Mouse (Mus musculus) CH12.LX (cell line): Measurements from ENCODE around the gene Myt1l. TPM values are rescaled to one million over a fixed set of nuclear protein-coding genes. Genes with fewer than 3 reads are reported as not detected.

Experiments
- DNase-seq: peaks from one replicate; pipeline ENCODE4 v3.0.0-alpha.2; 2013; ENCODE audit errors: extremely low read depth
- H3K27ac ChIP-seq: 2 replicates; pipeline ENCODE4 v1.5.1; 2012; ENCODE audit warnings: low read depth, mild to moderate bottlenecking, control low read depth, moderate library complexity; ENCODE audit not compliant: insufficient read depth
- H3K27me3 ChIP-seq: replicated peaks from 2 replicates; pipeline ENCODE3; 2012; ENCODE audit warnings: inconsistent platforms
- H3K36me3 ChIP-seq, 2 experiments: replicated peaks in 1 of 2; 2 replicates each; pipeline versions ENCODE3 to v1.6.1; 2012; ENCODE audit warnings: inconsistent platforms in 1 of 2, low read length in 1 of 2, mild to moderate bottlenecking in 1 of 2, mixed read lengths in 1 of 2, moderate library complexity in 1 of 2; ENCODE audit not compliant: control insufficient read depth in 1 of 2, insufficient read depth in 1 of 2
- H3K4me1 ChIP-seq, 2 experiments: 2 replicates each; pipeline ENCODE4 v1.6.1; 2012; ENCODE audit warnings: inconsistent platforms in 1 of 2, moderate library complexity in 1 of 2; ENCODE audit not compliant: insufficient read depth in 2 of 2, control insufficient read depth in 1 of 2
- H3K4me2 ChIP-seq: 2 replicates; pipeline ENCODE4 v1.6.1; 2012; ENCODE audit warnings: low read depth, mild to moderate bottlenecking, control low read depth; ENCODE audit not compliant: poor library complexity, insufficient read depth, severe bottlenecking
- H3K4me3 ChIP-seq, 3 experiments: fragments of 150-350 bp in 1 of 3; sonication (generic) in 1 of 3; replicated peaks in 1 of 3; 2 replicates each; pipeline versions ENCODE3 to v1.5.1; 2011 to 2012; ENCODE audit warnings: low read depth in 2 of 3, low read length in 2 of 3, mild to moderate bottlenecking in 2 of 3, moderate library complexity in 2 of 3, control low read depth in 1 of 3, improper control_type of control experiment in 1 of 3, inconsistent platforms in 1 of 3, mixed read lengths in 1 of 3; ENCODE audit not compliant: poor library complexity in 1 of 3
- H3K79me2 ChIP-seq: replicated peaks from 2 replicates; pipeline ENCODE4 v1.6.1; 2012; ENCODE audit warnings: mild to moderate bottlenecking, moderate library complexity; ENCODE audit not compliant: control insufficient read depth, poor library complexity, insufficient read depth, severe bottlenecking; ENCODE audit errors: extremely low read depth
- H3K9ac ChIP-seq: 2 replicates; pipeline ENCODE4 v1.6.1; 2012; ENCODE audit warnings: low read depth, mild to moderate bottlenecking, control low read depth, moderate library complexity; ENCODE audit not compliant: insufficient read depth
- H3K9me3 ChIP-seq: replicated peaks from 2 replicates; pipeline ENCODE3; 2012; ENCODE audit warnings: low read length, inconsistent platforms, mixed read lengths
- CTCF ChIP-seq, 2 experiments: IDR thresholded peaks in 1 of 2; conservative IDR thresholded peaks in 1 of 2; 2 replicates each; pipeline ENCODE4 v1.5.1; 2011 to 2012; ENCODE audit warnings: low read depth in 2 of 2, low read length in 2 of 2, improper control_type of control experiment in 1 of 2, inconsistent platforms in 1 of 2, mild to moderate bottlenecking in 1 of 2, moderate library complexity in 1 of 2
- E2F4 ChIP-seq: IDR thresholded peaks from 2 replicates; pipeline ENCODE4 v1.6.1; 2011; ENCODE audit warnings: low read depth, low read length, improper control_type of control experiment; ENCODE audit not compliant: insufficient replicate concordance
- EP300 ChIP-seq: IDR thresholded peaks from 2 replicates; pipeline ENCODE4 v1.6.1; 2011; ENCODE audit warnings: low read length, improper control_type of control experiment
- ETS1 ChIP-seq: conservative IDR thresholded peaks from 2 replicates; pipeline ENCODE4 v1.6.1; 2012; ENCODE audit warnings: low read depth, mild to moderate bottlenecking, inconsistent platforms, low read length, improper control_type of control experiment, moderate library complexity
- GABPA ChIP-seq: IDR thresholded peaks from 2 replicates; pipeline ENCODE4 v1.6.1; 2012; ENCODE audit warnings: low read depth, low read length, improper control_type of control experiment, inconsistent platforms; ENCODE audit not compliant: insufficient replicate concordance
- HCFC1 ChIP-seq: IDR thresholded peaks from 2 replicates; pipeline ENCODE4 v1.6.1; 2012; ENCODE audit warnings: low read depth, mild to moderate bottlenecking, inconsistent platforms, low read length, improper control_type of control experiment
- JUN ChIP-seq: IDR thresholded peaks from 2 replicates; pipeline ENCODE4 v1.6.1; 2011; ENCODE audit warnings: low read depth, mild to moderate bottlenecking, low read length, improper control_type of control experiment, moderate library complexity; ENCODE audit not compliant: insufficient read depth
- JUND ChIP-seq: conservative IDR thresholded peaks from 2 replicates; pipeline ENCODE4 v1.6.1; 2011; ENCODE audit warnings: low read depth, low read length, improper control_type of control experiment
- KAT2A ChIP-seq: IDR thresholded peaks from 2 replicates; pipeline ENCODE4 v1.6.1; 2012; ENCODE audit warnings: low read length, improper control_type of control experiment, inconsistent platforms; ENCODE audit not compliant: insufficient replicate concordance
- MAFK ChIP-seq: IDR thresholded peaks from 2 replicates; pipeline ENCODE4 v1.6.1; 2011; ENCODE audit warnings: low read length, improper control_type of control experiment; ENCODE audit not compliant: insufficient replicate concordance
- MAZ ChIP-seq: IDR thresholded peaks from 2 replicates; pipeline ENCODE4 v1.6.1; 2012; ENCODE audit warnings: low read depth, mild to moderate bottlenecking, inconsistent platforms, low read length, improper control_type of control experiment, moderate library complexity
- MEF2A ChIP-seq: IDR thresholded peaks from 2 replicates; pipeline ENCODE4 v1.6.1; 2014; ENCODE audit warnings: low read depth, mild to moderate bottlenecking, inconsistent platforms, low read length, improper control_type of control experiment, borderline replicate concordance
- NELFE ChIP-seq: IDR thresholded peaks from 2 replicates; pipeline ENCODE4 v1.6.1; 2011; ENCODE audit warnings: low read depth, low read length, improper control_type of control experiment
- PAX5 ChIP-seq: IDR thresholded peaks from 2 replicates; pipeline ENCODE4 v1.6.1; 2012; ENCODE audit warnings: low read length, inconsistent platforms, mixed read lengths
- POLR2A ChIP-seq: IDR thresholded peaks from 2 replicates; pipeline ENCODE4 v1.6.1; 2011; ENCODE audit warnings: low read depth, mild to moderate bottlenecking, improper control_type of control experiment, low read length
- POLR2AphosphoS2 ChIP-seq: IDR thresholded peaks from 2 replicates; pipeline ENCODE4 v1.6.1; 2011; ENCODE audit warnings: low read depth, low read length, improper control_type of control experiment
- RAD21 ChIP-seq: IDR thresholded peaks from 2 replicates; pipeline ENCODE4 v1.6.1; 2011; ENCODE audit warnings: low read depth, mild to moderate bottlenecking, low read length, improper control_type of control experiment, moderate library complexity
- SIN3A ChIP-seq: IDR thresholded peaks from 2 replicates; pipeline ENCODE4 v1.6.1; 2012; ENCODE audit warnings: low read length, improper control_type of control experiment, inconsistent platforms
- TBP ChIP-seq: conservative IDR thresholded peaks from 2 replicates; pipeline ENCODE4 v1.6.1; 2011; ENCODE audit warnings: low read depth, low read length, improper control_type of control experiment
- USF1 ChIP-seq: IDR thresholded peaks from 2 replicates; pipeline ENCODE4 v1.6.1; 2014; ENCODE audit warnings: low read depth, mild to moderate bottlenecking, inconsistent platforms, low read length, improper control_type of control experiment
- ZC3H11A ChIP-seq: IDR thresholded peaks from 2 replicates; pipeline ENCODE4 v1.6.1; 2012; ENCODE audit warnings: low read depth, mild to moderate bottlenecking, inconsistent platforms, low read length, improper control_type of control experiment
- ZKSCAN1 ChIP-seq: IDR thresholded peaks from 2 replicates; pipeline ENCODE4 v1.6.1; 2012; ENCODE audit warnings: low read depth, inconsistent platforms, low read length, improper control_type of control experiment, borderline replicate concordance
- ZNF384 ChIP-seq: IDR thresholded peaks from 2 replicates; pipeline ENCODE4 v1.6.1; 2012; ENCODE audit warnings: low read depth, low read length, improper control_type of control experiment, inconsistent platforms
- dilution Hi-C: fragments of 300-500 bp; cut with MboI; formaldehyde crosslinking; loops from 2 replicates; pipeline ENCODE4 v1.14.3; 2020; ENCODE audit warnings: low sequenced_read_pairs; ENCODE audit not compliant: extremely low pct_unique_long_range_greater_than_20kb, extremely low pct_ligation_motif_present
- in situ Hi-C: fragments of 300-500 bp; cut with MboI; formaldehyde crosslinking; loops from 3 replicates; pipeline ENCODE4 v1.14.3; 2019; ENCODE audit warnings: low sequenced_read_pairs, low pct_ligation_motif_present, low pct_unique_long_range_greater_than_20kb, mixed read lengths
- polyA plus RNA-seq: library from polyadenylated mRNA; unstranded; fragments of >175 nt; gene quantifications from 2 replicates; pipeline ENCODE4 v1.2.1, GENCODE M21; 2012; ENCODE audit warnings: low read depth; ENCODE audit not compliant: insufficient read length
- total RNA-seq, 2 experiments: library from RNA; depleted of rRNA; stranded (reverse); fragments of 300-350 nt in 1 of 2; fragments of >200 nt in 1 of 2; gene quantifications; 2 replicates each; pipeline ENCODE4 v1.2.3; 2012 to 2014

Gene Myt1l
- total and polyA plus RNA-seq, 3 experiments: 0.31 to 1.1 TPM; not detected in 1

DNA sequence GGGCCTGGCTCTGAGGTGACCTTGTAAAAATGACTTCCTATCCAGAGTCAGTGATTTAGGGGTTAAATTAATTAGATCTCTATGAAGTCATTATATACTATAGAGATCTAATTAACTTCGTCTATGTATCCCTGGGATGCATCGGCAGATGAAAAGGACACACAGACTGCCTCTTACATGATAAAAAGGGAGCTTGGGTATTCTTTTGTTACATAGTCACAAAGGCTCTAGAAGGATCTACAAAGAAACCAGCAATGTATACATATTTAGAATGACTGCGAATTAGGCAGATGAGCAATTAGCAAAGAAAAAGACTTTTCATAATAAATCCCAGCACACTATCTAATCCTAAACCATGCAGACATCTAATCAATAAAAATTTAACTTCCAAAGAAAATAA, 170.4 kb downstream of the Myt1l start:
- Histone ChIP-seq H3K9ac (no peak overlapping the region), H3K79me2 (no peaks in the 10 kb centered on the region), H3K36me3 (no peaks in the 10 kb centered on the region), H3K9me3 (no peaks in the 10 kb centered on the region), H3K4me2 (no peak overlapping the region), H3K4me3 (no peak overlapping the region), H3K27me3 (no peaks in the 10 kb centered on the region), H3K27ac (no peak overlapping the region), H3K4me1 (peaks cover 0 to 5% of the 10 kb centered on the region in 2 experiments; a peak in 1 of 4 replicates)
- dilution Hi-C loops: no loop called here
- in situ Hi-C loops: no loop called here
- no peak for TF ChIP-seq ZKSCAN1
- TF ChIP-seq POLR2AphosphoS2: no peak
- TF ChIP-seq EP300: no peak
- TF ChIP-seq MEF2A: no peak
- no peak for TF ChIP-seq TBP
- no peak for TF ChIP-seq CTCF (conservative IDR thresholded peaks at IDR 0.05 in 1 of 2, IDR thresholded peaks at IDR 0.05 in 1 of 2; ENCODE audit: low read depth in 2 of 2, low read length in 2 of 2)
- TF ChIP-seq NELFE: no peak
- TF ChIP-seq E2F4: no peak
- no peak for TF ChIP-seq MAFK
- no peak for TF ChIP-seq KAT2A
- TF ChIP-seq SIN3A: no peak
- TF ChIP-seq ETS1: no peak
- TF ChIP-seq GABPA: no peak
- TF ChIP-seq POLR2A: no peak
- no peak for DNase-seq

DNA sequence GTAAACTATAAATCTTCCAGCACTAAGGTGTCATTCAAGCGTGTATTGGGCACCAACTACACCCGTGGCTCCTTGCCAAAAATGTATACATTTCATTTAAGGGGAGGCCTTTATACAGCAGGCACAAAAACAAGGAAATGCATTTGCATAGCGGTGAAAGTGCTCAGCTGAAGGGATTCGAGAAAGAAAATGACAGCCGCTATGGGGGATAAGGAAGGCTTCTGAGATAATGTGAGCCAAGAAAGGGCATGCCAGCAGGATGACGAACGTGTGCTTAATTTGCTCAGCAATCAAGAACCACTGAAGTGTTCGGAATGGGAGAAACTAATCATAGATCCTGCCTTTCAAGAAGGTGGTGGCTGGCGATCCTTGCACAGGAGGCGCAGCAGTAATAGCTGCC, 170.8 kb downstream of the Myt1l start:
- no peaks in the 10 kb centered on the region for H3K9me3 ChIP-seq
- in situ Hi-C loops: no loop called here
- no peaks in the 10 kb centered on the region for H3K79me2 ChIP-seq
- H3K4me3 ChIP-seq: no peak overlapping the region
- no peaks in the 10 kb centered on the region for H3K27me3 ChIP-seq
- 0 out of 4 replicates have a peak, but pooled peaks cover 0 to 4% of the 10 kb centered on the region in 2 experiments for H3K4me1 ChIP-seq
- dilution Hi-C loops: no loop called here
- TF ChIP-seq ZC3H11A (no peak), HCFC1 (no peak), POLR2AphosphoS2 (no peak), RAD21 (no peak)
- TF ChIP-seq, all 38 proteins: peak for 0
- no peak overlapping the region for H3K27ac ChIP-seq
- no peak for DNase-seq
- no peak overlapping the region for H3K4me2 ChIP-seq
- H3K9ac ChIP-seq: no peak overlapping the region
- H3K36me3 ChIP-seq: no peaks in the 10 kb centered on the region

DNA sequence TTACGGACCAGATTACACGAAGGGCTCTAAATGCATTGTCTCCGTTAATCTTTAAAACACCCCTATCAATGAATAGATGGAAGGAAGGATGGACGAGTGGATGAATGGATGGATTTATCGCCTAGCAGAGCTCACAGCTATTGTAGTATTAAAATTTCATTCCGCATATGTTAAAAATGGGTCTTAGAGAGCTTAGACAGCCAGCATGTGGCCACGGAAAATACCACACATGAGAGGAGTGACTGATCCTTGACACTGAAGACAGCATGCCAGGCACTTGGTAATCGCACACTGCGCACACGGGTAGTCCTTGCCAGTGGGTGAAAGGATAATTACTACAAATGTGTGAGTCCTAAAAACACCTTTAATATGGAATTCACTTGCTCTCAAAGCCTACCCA, 171.2 kb downstream of the Myt1l start:
- H3K4me3 ChIP-seq: no peak overlapping the region
- H3K27ac ChIP-seq: no peak overlapping the region
- no peak for DNase-seq
- H3K4me1 ChIP-seq: 0 out of 4 replicates have a peak, but pooled peaks cover 0 to 4% of the 10 kb centered on the region in 2 experiments
- dilution Hi-C loops: no loop called here
- no peaks in the 10 kb centered on the region for H3K9me3 ChIP-seq
- H3K27me3 ChIP-seq: no peaks in the 10 kb centered on the region
- H3K36me3 ChIP-seq: no peaks in the 10 kb centered on the region
- H3K4me2 ChIP-seq: no peak overlapping the region
- H3K79me2 ChIP-seq: no peaks in the 10 kb centered on the region
- in situ Hi-C loops: no loop called here
- H3K9ac ChIP-seq: no peak overlapping the region
- TF ChIP-seq PAX5 (no peak), ZNF384 (no peak), USF1 (no peak), RAD21 (no peak), KAT2A (no peak), ETS1 (no peak), JUND (no peak), JUN (no peak), MAZ (no peak), MAFK (no peak), TBP (no peak)
